Mouse (Mus musculus) embryonic fibroblast, embryonic 13.5 days (primary cell): ENCODE results near the gene B4galt7. TPM values are rescaled to one million over a fixed set of nuclear protein-coding genes. Genes with fewer than 3 reads are reported as not detected.
A peak's percentile ranks its signal among the peaks of the same experiment; 100 is the strongest.
"Not testable (repeated sequence)": the region's sequence is repeated elsewhere in the genome, so short reads cannot be mapped to it uniquely, and the experiment has no call there.

Source experiments
- H3K27ac ChIP-seq: 2 replicates; pipeline ENCODE4 v1.5.1; 2012; ENCODE audit warnings: low read length, control low read depth, inconsistent platforms; ENCODE audit not compliant: insufficient read depth
- H3K4me1 ChIP-seq: 2 replicates; pipeline ENCODE4 v1.6.1; 2011; ENCODE audit warnings: low read length; ENCODE audit not compliant: control insufficient read depth, insufficient read depth
- H3K4me3 ChIP-seq: 2 replicates; pipeline ENCODE4 v1.5.1; 2011; ENCODE audit warnings: mild to moderate bottlenecking, control low read depth, low read length; ENCODE audit not compliant: insufficient read depth
- CTCF ChIP-seq: IDR thresholded peaks from 2 replicates; pipeline ENCODE4 v1.5.1; 2011; ENCODE audit warnings: mild to moderate bottlenecking, control low read depth, low read length, moderate library complexity, borderline replicate concordance; ENCODE audit not compliant: insufficient read depth
- POLR2A ChIP-seq: IDR thresholded peaks from 2 replicates; pipeline ENCODE4 v1.6.1; 2011; ENCODE audit warnings: low read depth, mild to moderate bottlenecking, control low read depth, low read length, moderate library complexity
- polyA plus RNA-seq: library from polyadenylated mRNA; stranded (reverse); fragments of >200 nt; gene quantifications from 2 replicates; pipeline ENCODE4 v1.2.4, GENCODE M21; 2011; ENCODE audit warnings: low read depth; ENCODE audit not compliant: missing spikeins, insufficient read length

Gene B4galt7
- 16.4 and 18.7 TPM in 2 replicates for polyA plus RNA-seq

DNA sequence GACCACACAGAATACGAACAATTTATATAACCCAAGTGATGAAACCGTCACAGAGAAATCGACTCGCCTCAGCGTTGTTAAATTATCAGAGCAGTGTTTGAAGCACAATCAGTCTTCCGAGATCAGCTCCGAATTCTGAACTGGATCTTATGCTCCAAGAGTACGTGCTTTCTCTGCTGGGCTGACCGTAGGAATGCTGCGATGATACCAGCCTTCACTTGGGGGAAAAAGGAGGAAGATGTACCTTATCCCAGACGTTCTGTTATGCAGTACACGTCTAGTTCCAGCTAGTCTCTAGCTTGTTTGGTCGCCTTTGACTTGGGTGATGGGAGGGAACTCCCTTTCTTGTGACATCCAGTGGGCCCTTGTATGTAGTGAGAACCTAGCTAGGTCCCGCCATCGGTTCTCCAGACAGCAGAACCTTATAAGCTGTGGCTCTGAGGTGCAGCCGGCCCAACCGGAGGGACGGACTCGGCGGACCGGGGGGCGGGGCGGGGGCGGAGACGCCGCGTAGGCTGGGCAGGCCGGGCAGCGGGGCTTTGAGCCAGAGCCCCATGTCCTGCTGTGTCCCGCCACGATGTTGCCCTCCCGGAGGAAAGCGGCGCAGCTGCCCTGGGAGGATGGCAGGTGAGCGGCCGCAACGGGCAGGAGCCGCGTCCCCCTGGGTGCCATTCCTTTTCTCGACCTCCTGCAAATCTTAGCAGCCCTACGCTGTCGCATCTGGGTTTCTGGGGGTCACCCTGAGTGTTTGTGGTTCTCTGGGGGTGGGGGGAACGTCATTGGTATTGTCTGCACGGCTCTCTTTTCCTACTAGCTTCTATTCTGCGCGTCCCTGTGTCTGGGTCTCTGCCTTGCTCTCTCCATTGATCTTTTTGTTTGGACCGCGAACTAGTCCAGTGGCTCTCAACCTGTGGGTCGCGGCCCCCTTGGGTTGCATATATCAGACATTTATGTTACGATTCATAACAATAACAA, at the start of gene B4galt7:
TSS of gene B4galt7 (plus strand) at position 331 of the 975 bp plus-strand sequence.
- H3K4me1 ChIP-seq, result peaks cover 3% of the 10 kb centered on the region; the same call in 1 of the 2 replicates
- TF ChIP-seq POLR2A (peak; percentile 77), CTCF (no peak)
- H3K4me3 ChIP-seq, result peak within 1 kb of the TSS; percentile 98
- H3K27ac ChIP-seq, result 0 out of 2 replicates have a peak within 1 kb of the TSS, but pooled peaks have one; percentile 37

DNA sequence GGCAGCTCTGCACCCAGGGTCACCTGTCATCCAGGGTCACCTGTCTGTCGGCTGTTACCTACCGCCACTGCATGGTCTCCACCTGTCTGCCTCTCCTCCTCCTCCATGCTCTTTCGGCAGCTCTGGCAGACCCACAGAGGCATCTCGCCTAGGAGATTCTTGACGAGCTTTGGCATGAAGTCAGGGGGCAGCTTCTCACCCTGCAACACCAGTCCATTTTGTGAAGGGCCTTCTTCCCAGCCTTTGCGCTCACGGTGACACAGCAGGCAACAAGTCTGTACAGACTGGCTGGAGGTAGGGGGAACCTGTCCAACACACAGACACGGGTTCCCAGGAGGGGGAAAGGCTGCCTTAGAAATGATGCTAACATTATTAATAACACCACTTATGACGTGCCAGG, 43.8 kb upstream of the B4galt7 start:
- TF ChIP-seq CTCF, result no peak
- TF ChIP-seq POLR2A, result no peak
- H3K27ac ChIP-seq, result no peak overlapping the region
- no peaks in the 10 kb centered on the region for H3K4me1 ChIP-seq
- H3K4me3 ChIP-seq, result no peak overlapping the region

DNA sequence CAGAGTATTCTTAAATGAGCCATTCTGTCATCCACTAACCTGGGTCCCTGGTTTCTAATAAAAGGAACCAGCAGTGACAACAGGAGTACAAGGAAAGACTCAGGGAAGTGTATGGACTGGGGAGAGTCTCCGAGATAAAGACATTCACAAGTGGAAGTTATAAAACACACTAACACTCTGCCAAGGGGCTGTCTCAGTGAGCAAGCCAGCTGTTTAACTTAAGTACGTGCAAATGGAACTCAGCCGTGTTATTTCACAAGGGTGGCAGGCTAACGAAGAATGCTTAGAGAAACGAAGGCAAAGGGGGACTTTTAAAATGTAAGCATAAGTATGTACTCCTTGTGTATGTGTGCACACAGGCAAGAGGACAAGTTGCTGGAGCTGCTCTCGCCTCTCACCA, 42.2 kb upstream of the B4galt7 start:
- no peak overlapping the region for H3K27ac ChIP-seq
- TF ChIP-seq POLR2A, result no peak
- TF ChIP-seq CTCF, result no peak

DNA sequence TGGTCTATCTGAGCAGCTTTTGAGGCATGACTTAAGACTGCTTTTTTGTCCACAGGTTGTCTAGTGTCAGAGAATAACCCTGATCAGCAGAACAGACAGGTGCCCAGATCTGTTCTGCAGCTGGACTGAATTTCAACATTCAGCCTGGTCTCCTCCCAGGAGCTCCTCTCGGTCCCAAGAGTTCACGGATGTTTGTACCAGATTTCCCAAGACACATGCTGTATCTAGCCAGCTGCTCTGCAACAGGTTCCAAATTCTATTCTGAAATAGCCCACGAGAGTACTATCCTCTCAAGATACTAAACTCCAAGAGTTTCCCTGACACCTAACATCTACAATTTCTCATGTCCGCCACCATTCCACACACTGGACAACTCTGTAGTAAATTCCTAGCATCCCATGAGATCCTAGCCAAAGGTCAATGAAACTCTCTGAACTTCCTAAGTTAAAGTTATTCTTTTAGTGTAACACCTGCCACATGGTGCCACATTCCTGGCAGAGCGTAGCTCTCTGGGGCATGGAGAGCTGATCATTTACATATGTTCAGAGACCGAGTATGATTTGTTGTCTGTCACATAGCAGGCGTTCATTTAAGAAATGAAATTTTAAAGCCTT, 36.3 kb upstream of the B4galt7 start:
- TF ChIP-seq CTCF (no peak), POLR2A (no peak)
- Histone ChIP-seq H3K27ac (no peak overlapping the region), H3K4me1 (peaks cover 5% of the 10 kb centered on the region; the same call in 1 of the 2 replicates), H3K4me3 (no peak overlapping the region)

More for the DNA sequence above, 42.2 kb upstream of the B4galt7 start:
- Histone ChIP-seq H3K4me1 (no peaks in the 10 kb centered on the region), H3K4me3 (no peak overlapping the region)

DNA sequence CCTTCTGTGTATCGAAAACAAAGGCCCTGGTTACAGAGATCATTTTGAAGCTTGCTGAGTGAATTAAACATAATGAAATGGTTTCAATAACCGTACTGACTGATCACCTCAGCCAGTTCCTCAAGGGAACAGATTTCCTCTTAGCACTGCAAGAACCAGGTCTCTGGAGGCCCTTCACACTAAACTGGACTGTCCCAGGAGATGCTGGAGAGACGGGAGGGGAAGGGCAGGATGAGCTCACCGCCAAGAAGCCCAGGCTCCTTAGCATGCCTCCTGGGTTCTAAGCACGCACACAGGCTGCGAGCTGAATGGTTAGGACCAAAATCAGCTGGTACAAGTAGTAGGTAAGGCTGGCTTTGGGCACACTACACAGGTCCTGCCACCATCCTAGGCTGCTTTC, 32.7 kb upstream of the B4galt7 start:
- no peak overlapping the region for H3K4me3 ChIP-seq
- TF ChIP-seq CTCF, result no peak
- TF ChIP-seq POLR2A, result no peak
- no peak overlapping the region for H3K27ac ChIP-seq
- H3K4me1 ChIP-seq, result peaks cover 7% of the 10 kb centered on the region; the same call in 1 of the 2 replicates

DNA sequence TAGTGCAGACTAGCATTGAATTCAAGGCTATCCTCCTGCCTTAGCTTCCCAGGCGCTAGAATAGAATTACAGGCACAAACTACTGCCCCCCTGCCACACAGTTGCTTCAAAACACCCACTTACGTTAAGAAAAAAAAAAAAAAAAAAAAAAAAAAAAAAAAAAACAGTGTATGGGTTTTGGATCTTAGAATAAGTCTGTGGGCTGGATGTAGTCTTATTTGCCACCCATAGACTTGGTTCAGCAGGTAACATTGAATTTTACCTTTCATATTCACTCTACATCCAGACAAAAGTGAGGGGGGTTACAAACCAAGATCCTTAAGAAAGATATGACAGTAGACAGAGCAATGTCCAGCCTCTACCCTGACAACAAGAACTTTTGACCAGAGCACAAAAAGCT, 31.7 kb upstream of the B4galt7 start:
- Histone ChIP-seq H3K4me1 (peaks cover 7% of the 10 kb centered on the region; the same call in 1 of the 2 replicates), H3K27ac (no peak overlapping the region), H3K4me3 (no peak overlapping the region)
- TF ChIP-seq POLR2A (no peak), CTCF (no peak)

DNA sequence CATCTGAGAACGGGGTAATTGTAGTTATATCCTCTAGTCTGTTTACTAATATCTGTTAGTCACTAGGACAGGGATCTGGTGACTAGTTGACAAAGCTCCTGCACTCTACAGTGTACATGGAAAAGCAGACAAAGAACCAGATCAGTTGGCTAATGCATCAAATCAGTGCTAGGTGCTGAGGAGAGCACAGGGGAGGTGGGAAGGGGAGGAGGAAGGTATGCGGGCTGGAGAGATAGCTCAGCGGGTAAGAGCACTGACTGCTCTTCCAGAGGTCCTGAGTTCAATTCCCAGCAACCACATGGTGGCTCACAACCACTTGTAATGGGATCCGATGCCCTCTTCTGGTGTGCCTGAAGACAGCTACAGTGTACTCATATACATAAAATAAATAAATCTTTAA, 31.2 kb upstream of the B4galt7 start:
- not testable (repeated sequence) for H3K4me1 ChIP-seq, H3K4me3 ChIP-seq, H3K27ac ChIP-seq

DNA sequence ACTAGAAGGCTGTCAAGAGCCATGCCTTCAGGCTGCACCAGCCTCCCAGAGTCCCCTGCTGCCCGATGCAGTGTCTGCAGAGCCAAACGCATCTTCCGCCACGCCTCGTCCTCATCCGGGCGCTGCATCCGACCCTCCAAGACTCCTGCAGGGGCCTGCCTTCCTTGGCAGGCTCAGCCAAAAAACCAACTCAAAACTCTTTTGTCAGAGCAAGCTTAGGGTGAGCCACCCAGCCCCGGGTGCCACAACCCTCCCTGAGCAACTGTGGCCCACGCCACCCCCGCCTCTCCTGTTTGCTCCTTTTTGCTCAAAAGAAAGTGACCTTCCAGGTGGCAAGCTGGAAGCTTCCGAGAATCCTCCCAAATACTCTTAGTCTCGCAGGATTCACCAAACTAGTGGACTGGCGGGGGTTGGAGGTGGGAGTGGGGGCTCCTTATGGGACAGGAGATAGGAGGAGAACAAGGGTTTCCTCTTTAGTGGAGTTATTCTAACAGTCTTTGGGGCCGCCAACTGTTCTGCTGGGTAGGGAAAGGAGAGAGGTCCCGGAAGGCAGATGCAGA, 29.9 kb upstream of the B4galt7 start:
- peak overlapping the region; percentile 86 for H3K4me3 ChIP-seq
- peaks cover 7% of the 10 kb centered on the region; the same call in 1 of the 2 replicates for H3K4me1 ChIP-seq
- H3K27ac ChIP-seq, result no peak overlapping the region
- no peak for TF ChIP-seq POLR2A

DNA sequence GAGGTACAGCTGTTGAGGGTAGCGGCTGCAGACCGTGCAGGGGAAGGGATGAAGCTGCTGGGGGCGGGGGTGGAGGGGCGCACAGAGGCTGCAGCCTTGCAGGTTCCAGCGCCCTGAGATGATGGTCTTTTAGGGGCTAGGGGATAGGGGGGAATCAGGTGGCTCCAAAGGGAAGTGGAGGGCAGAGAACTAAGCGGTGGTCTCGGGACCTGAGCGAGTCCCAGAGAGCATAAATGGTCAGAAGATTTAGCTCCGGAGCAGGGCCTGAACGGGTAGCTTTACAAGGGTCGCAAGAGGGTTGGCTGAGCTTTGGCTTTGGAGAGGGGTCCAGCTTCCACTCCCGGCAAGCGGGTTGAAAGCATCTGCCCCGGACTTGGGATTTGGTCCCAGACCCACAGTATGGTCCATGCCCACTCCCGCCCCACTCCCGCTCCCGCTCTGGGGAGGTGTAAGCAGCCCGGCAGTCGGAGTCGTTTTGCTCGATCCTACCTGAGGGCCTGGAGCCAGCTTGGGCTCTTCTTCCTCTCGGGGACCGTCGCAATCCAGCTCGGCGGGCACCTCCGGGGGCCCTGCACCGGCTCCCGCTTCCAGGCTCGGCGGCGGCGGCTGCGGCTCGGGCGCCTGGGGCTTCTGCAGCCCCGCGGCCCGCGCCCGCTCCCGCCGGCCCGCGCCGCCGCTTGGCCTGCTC, 29.3 kb upstream of the B4galt7 start:
- H3K4me3 ChIP-seq, result peak overlapping the region; percentile 86
- H3K27ac ChIP-seq, result peak overlapping the region; percentile 50
- TF ChIP-seq POLR2A, result no peak
- peaks cover 7% of the 10 kb centered on the region; the same call in 1 of the 2 replicates for H3K4me1 ChIP-seq
